Mouse (Mus musculus): ENCODE measurements around the gene Garnl3. TPM values are rescaled to one million over a fixed set of nuclear protein-coding genes. Genes with fewer than 3 reads are reported as not detected.
A peak's percentile ranks its signal among the peaks of the same experiment; 100 is the strongest.

The Garnl3 gene
- polyA plus RNA-seq, 2 experiments = 0.53 to 0.56 TPM

DNA sequence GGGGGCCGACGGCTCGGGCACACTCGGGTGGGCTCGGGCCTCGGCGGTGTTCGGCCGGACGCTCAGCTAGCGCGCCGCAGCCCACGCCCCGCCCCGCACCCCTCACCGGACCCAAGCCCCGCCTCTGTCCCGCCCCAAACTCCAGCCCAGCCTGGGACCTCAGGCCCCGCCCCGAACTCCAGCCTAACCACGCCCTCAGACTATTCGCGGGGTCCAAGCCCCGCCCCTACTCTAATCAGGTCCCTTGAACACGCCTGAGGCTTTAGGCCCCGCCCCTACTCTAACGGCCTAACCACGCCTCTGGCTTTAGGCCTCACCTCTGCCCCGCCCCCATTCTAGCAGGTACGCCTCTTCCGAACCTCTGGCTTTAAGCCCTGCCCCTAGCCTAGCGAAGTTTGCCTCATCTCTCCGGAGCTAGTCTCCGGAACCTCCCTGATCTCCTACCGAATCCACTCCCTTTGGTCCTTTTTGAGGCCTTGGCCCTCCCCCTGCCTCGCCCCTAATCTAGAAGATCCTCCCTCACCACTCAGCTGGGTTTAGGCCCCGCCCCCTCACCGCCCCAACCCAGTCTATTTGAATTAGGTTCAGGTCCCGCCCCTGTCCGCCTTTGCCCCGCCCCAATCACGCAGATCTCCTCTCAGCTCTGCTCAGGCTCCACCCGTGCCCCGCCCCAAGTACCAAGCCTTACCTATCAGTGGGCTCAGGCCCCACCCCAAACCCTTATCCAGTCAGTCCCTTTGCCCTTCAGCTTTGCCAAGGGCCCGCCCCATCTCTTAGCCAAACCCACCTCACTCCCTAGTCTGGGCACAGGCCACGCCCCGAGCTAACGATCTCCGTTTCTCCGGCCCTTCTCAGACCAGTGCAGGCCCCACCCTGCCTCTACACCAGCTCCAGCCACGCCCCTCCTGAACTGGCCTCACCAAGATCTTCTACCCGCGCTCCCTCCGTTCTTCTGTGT is 649 bp downstream of the Garnl3 start:
- peak; percentile 91 for ATAC-seq (ENCODE audit: insufficient read depth)
- peak; percentile 87 to 91 (median 90) for DNase-seq (ENCODE audit: low read depth in 3 of 3, low spot score in 3 of 3)
- Histone ChIP-seq H3K4me3 (ENCODE audit: insufficient read depth in 1 of 2, low read depth in 2 of 2, low read length in 2 of 2) (peak overlapping the region; percentile 58 to 68), H3K27me3 (ENCODE audit: control insufficient read depth, insufficient read depth, low read length) (peaks cover 22% of the 10 kb centered on the region), H3K36me3 (replicated peaks; ENCODE audit: control insufficient read depth, insufficient read depth, low read depth) (no peaks in the 10 kb centered on the region), H3K4me1 (replicated peaks; ENCODE audit: control insufficient read depth in 2 of 2, insufficient read depth in 2 of 2, low read length in 1 of 2) (peaks cover 0 to 7% of the 10 kb centered on the region in 2 experiments; a peak in 3 of 4 replicates), H3K9me3 (ENCODE audit: control insufficient read depth, low read length) (no peaks in the 10 kb centered on the region), H3K4me2 (ENCODE audit: low read depth) (peak overlapping the region; percentile 83), H3K9ac (replicated peaks) (peak overlapping the region; percentile 33), H3K27ac (no peak overlapping the region)
- TF ChIP-seq EP300 (IDR thresholded peaks at IDR 0.05; ENCODE audit: low read depth) = no peak
- TF ChIP-seq CTCF (IDR thresholded peaks at IDR 0.05; ENCODE audit: low read depth) = no peak
- under 1% methylated on average over 48 of the region's 55 CpGs for WGBS (ENCODE audit: insufficient replicate concordance)

DNA sequence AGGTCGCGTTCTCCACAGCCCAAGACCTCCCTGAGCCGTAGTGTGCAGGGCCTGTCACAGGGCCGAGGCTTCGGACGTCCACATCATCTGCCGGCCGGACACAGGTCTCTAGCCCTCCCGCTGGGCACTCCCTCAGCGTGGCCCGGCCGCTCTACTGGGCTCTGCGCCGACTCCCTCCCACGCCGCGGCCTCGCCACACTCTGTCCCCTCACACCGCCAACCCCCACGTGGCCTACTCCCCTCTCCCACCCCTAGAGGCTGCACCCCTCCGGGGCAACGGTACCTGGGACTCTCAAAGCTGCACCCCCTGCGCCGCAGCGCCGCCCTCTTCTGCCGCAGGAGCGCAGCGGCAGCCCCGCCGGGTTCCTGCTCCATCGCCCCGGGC is 1.3 kb downstream of the Garnl3 start:
- no peak for DNase-seq (ENCODE audit: low read depth in 3 of 3, low spot score in 3 of 3)
- peak overlapping the region; percentile 33 for H3K9ac ChIP-seq (replicated peaks)
- H3K9me3 ChIP-seq (ENCODE audit: control insufficient read depth, low read length) = no peaks in the 10 kb centered on the region
- H3K27me3 ChIP-seq (ENCODE audit: control insufficient read depth, insufficient read depth, low read length) = peaks cover 22% of the 10 kb centered on the region
- H3K4me3 ChIP-seq (ENCODE audit: insufficient read depth in 1 of 2, low read depth in 2 of 2, low read length in 2 of 2) = peak overlapping the region; percentile 53 to 58
- 0% methylated on average over 31 of the region's 33 CpGs for WGBS (ENCODE audit: insufficient replicate concordance)
- peak overlapping the region; percentile 83 for H3K4me2 ChIP-seq (ENCODE audit: low read depth)
- no peaks in the 10 kb centered on the region for H3K36me3 ChIP-seq (replicated peaks; ENCODE audit: control insufficient read depth, insufficient read depth, low read depth)
- no peak for ATAC-seq (ENCODE audit: insufficient read depth)
- H3K27ac ChIP-seq = no peak overlapping the region
- TF ChIP-seq EP300 (IDR thresholded peaks at IDR 0.05; ENCODE audit: low read depth) (no peak), CTCF (IDR thresholded peaks at IDR 0.05; ENCODE audit: low read depth) (peak; percentile 34)
- peaks cover 0 to 7% of the 10 kb centered on the region in 2 experiments; a peak in 3 of 4 replicates for H3K4me1 ChIP-seq (replicated peaks; ENCODE audit: control insufficient read depth in 2 of 2, insufficient read depth in 2 of 2, low read length in 1 of 2)

DNA sequence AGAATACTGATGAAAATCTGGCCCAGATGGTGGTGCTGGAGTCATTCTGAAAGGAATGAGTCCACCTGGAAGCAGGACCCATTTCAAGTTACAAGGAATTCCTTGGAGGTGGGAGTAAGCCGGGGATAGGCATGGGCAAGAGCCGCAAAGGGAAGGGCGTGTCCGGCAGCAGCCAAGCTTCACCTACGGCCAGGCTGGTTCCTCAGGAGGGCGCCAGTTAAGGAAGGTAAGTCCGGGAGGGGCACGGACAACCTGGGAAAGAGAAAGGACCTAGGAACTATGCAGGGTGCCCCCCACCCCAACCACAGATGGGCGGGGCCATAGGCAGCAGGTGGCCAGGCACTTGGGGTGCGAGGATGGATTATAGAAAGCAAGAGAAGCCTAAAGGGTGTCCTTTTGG is 1.8 kb downstream of the Garnl3 start:
- no peak for DNase-seq (ENCODE audit: low read depth in 3 of 3, low spot score in 3 of 3)
- Histone ChIP-seq H3K27me3 (ENCODE audit: control insufficient read depth, insufficient read depth, low read length) (peaks cover 22% of the 10 kb centered on the region), H3K27ac (no peak overlapping the region), H3K9me3 (ENCODE audit: control insufficient read depth, low read length) (no peaks in the 10 kb centered on the region), H3K4me3 (ENCODE audit: insufficient read depth in 1 of 2, low read depth in 2 of 2, low read length in 2 of 2) (peak overlapping the region; percentile 53 to 58), H3K4me1 (replicated peaks; ENCODE audit: control insufficient read depth in 2 of 2, insufficient read depth in 2 of 2, low read length in 1 of 2) (peaks cover 0 to 7% of the 10 kb centered on the region in 2 experiments; a peak in 3 of 4 replicates), H3K9ac (replicated peaks) (no peak overlapping the region; the same call in 1 of the 2 replicates), H3K4me2 (ENCODE audit: low read depth) (peak overlapping the region; percentile 83), H3K36me3 (replicated peaks; ENCODE audit: control insufficient read depth, insufficient read depth, low read depth) (no peaks in the 10 kb centered on the region)
- WGBS (ENCODE audit: insufficient replicate concordance) = 2% methylated on average over 10 of the region's 10 CpGs
- no peak for TF ChIP-seq EP300 (IDR thresholded peaks at IDR 0.05; ENCODE audit: low read depth)
- TF ChIP-seq CTCF (IDR thresholded peaks at IDR 0.05; ENCODE audit: low read depth) = no peak
- ATAC-seq (ENCODE audit: insufficient read depth) = no peak

- H3K4me1 ChIP-seq (replicated peaks; ENCODE audit: control insufficient read depth in 2 of 2, insufficient read depth in 2 of 2, low read length in 1 of 2) = peaks cover 0 to 7% of the 10 kb centered on the region in 2 experiments; a peak in 3 of 4 replicates
- ATAC-seq (ENCODE audit: insufficient read depth) (no peak), DNase-seq (ENCODE audit: low read depth in 3 of 3, low spot score in 3 of 3) (no peak)
- H3K27ac ChIP-seq = no peak overlapping the region
- no peaks in the 10 kb centered on the region for H3K9me3 ChIP-seq (ENCODE audit: control insufficient read depth, low read length)
- WGBS (ENCODE audit: insufficient replicate concordance) = 49% methylated on average over 2 of the region's 2 CpGs
- H3K4me2 ChIP-seq (ENCODE audit: low read depth) = no peak overlapping the region
- peaks cover 22% of the 10 kb centered on the region for H3K27me3 ChIP-seq (ENCODE audit: control insufficient read depth, insufficient read depth, low read length)
- H3K9ac ChIP-seq (replicated peaks) = no peak overlapping the region
- H3K36me3 ChIP-seq (replicated peaks; ENCODE audit: control insufficient read depth, insufficient read depth, low read depth) = no peaks in the 10 kb centered on the region
- no peak for TF ChIP-seq CTCF (IDR thresholded peaks at IDR 0.05; ENCODE audit: low read depth)
- no peak for TF ChIP-seq EP300 (IDR thresholded peaks at IDR 0.05; ENCODE audit: low read depth)
- no peak overlapping the region for H3K4me3 ChIP-seq (ENCODE audit: insufficient read depth in 1 of 2, low read depth in 2 of 2, low read length in 2 of 2)
These were observed 2.4 kb downstream of the Garnl3 start for GRCm38 (mm10) chr2:33129005-33129404.

- Histone ChIP-seq H3K4me1 (replicated peaks; ENCODE audit: control insufficient read depth in 2 of 2, insufficient read depth in 2 of 2, low read length in 1 of 2) (peaks cover 0 to 7% of the 10 kb centered on the region in 2 experiments; a peak in 3 of 4 replicates), H3K9ac (replicated peaks) (no peak overlapping the region), H3K27ac (no peak overlapping the region), H3K36me3 (replicated peaks; ENCODE audit: control insufficient read depth, insufficient read depth, low read depth) (no peaks in the 10 kb centered on the region), H3K4me3 (ENCODE audit: insufficient read depth in 1 of 2, low read depth in 2 of 2, low read length in 2 of 2) (no peak overlapping the region), H3K4me2 (ENCODE audit: low read depth) (no peak overlapping the region), H3K27me3 (ENCODE audit: control insufficient read depth, insufficient read depth, low read length) (peaks cover 17% of the 10 kb centered on the region), H3K9me3 (ENCODE audit: control insufficient read depth, low read length) (no peaks in the 10 kb centered on the region)
- WGBS (ENCODE audit: insufficient replicate concordance) = 50% methylated on average over 2 of the region's 2 CpGs
- ATAC-seq (ENCODE audit: insufficient read depth) = no peak
- DNase-seq (ENCODE audit: low read depth in 3 of 3, low spot score in 3 of 3) = no peak
- TF ChIP-seq EP300 (IDR thresholded peaks at IDR 0.05; ENCODE audit: low read depth) = no peak
- TF ChIP-seq CTCF (IDR thresholded peaks at IDR 0.05; ENCODE audit: low read depth) = no peak
These were observed 4.2 kb downstream of the Garnl3 start for GRCm38 (mm10) chr2:33127271-33127670.

Measured in liver, embryonic 14.5 days (tissue).